ENCODE assay signal across 17 mouse cellular contexts in genomic region chr15:81225016-81225415, GRCm38 (mm10). TPM values are rescaled to one million over a fixed set of nuclear protein-coding genes. Genes with fewer than 3 reads are reported as not detected.
"Had no signal": no experiment of that assay in that cellular context is flagged by ENCODE, and none has a peak within 500 bp of the region (broad histone marks: within the 10 kb centered on the region; RNA-seq: fewer than 3 reads in every experiment).

No protein-coding gene starts in this region.

- H3K4me2 ChIP-seq: neural tube, embryonic 15.5 days; stomach, embryonic 15.5 days had no signal

- H3K9me3 ChIP-seq: neural tube, embryonic 15.5 days; stomach, embryonic 15.5 days had no signal

- H3K4me3 ChIP-seq: neural tube, embryonic 15.5 days; stomach, embryonic 15.5 days had no signal

- H3K9ac ChIP-seq: neural tube, embryonic 15.5 days; stomach, embryonic 15.5 days had no signal

- H3K4me1 ChIP-seq: neural tube, embryonic 15.5 days had no signal

- DNase-seq: retina, postnatal 1 day; right cerebral cortex, adult 18-20 months; right cerebral cortex, postnatal 14 days; right cerebral cortex, postnatal 25 days; right cerebral cortex, postnatal 4 days; spleen, adult 18-20 months; thymus, adult 18-20 months; thymus, adult 2 months; thymus, postnatal 14 days; thymus, postnatal 25 days; thymus, postnatal 36 days; thymus, postnatal 4 days had no signal

- H3K27ac ChIP-seq: neural tube, embryonic 15.5 days; stomach, embryonic 15.5 days; stomach, postnatal 0 days had no signal

- H3K27me3 ChIP-seq: neural tube, embryonic 15.5 days; stomach, embryonic 15.5 days had no signal

- H3K36me3 ChIP-seq: neural tube, embryonic 15.5 days; stomach, embryonic 15.5 days had no signal

RNA-seq across cellular contexts. Expression of gene Mchr1, which starts 10.3 kb away (rescaled TPM):
- total RNA-seq: neutrophil, adult 5-6 weeks had no signal
- polyA plus RNA-seq: spleen, adult 2 months had no signal
